Mouse (Mus musculus) left cerebral cortex, adult 8-10 months (tissue): Measurements from ENCODE around the gene Rere. TPM values are rescaled to one million over a fixed set of nuclear protein-coding genes. Genes with fewer than 3 reads are reported as not detected.
"Not testable (repeated sequence)": the region's sequence is repeated elsewhere in the genome, so short reads cannot be mapped to it uniquely, and the experiment has no call there.

ENCODE experiments used
- DNase-seq, 2 experiments: peaks; one replicate each; pipeline ENCODE4 v3.0.0; 2022; ENCODE audit warnings: low spot score in 2 of 2
- total RNA-seq, 4 experiments: library from RNA; stranded (reverse); gene quantifications; 2 replicates each; pipeline ENCODE4 v1.2.4; 2022

The Rere gene
- total RNA-seq, 4 experiments from 2014 or later: 86.6 to 105 (median 93.5) TPM

DNA sequence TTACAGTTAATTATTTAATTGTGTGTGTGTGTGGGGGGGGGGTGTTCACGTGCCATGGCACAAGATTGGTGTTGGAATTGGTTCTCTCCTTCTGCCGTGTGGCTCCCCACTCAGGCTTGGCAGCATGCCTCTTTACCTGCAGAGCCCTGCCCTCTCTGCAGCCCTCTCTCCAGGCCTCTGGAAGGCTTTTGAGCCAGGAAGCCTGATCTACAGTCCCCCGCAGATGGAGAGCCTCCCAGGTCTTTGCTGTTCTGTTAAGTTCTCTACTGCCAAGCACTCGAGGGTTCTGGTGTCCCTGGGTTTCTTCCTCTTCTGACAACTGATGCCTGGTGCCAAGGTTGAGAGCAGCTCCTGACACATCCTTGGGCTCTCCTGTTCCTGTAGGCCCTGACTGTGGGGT is 27.0 kb upstream of the Rere start:
- DNase-seq: no peak

DNA sequence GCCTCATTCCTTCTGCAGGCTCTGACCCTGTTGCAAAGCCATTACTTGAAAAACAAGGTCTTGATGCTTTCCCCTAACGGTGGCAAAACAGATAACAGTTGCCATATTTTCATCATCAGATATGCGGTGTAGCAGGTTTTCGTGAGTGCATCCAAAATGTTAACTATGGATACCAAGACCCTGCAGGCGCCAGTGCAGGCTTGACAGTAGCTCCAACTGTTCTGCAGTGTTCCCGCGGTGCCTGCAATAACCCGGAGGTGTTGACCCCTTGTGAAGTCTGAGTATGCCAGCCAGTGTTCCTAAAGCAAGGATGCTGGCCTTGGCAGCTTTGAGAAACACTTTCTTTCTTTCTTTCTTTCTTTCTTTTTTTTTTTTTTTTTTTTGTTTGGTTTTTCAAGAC is 26.3 kb upstream of the Rere start:
- no peak for DNase-seq

DNA sequence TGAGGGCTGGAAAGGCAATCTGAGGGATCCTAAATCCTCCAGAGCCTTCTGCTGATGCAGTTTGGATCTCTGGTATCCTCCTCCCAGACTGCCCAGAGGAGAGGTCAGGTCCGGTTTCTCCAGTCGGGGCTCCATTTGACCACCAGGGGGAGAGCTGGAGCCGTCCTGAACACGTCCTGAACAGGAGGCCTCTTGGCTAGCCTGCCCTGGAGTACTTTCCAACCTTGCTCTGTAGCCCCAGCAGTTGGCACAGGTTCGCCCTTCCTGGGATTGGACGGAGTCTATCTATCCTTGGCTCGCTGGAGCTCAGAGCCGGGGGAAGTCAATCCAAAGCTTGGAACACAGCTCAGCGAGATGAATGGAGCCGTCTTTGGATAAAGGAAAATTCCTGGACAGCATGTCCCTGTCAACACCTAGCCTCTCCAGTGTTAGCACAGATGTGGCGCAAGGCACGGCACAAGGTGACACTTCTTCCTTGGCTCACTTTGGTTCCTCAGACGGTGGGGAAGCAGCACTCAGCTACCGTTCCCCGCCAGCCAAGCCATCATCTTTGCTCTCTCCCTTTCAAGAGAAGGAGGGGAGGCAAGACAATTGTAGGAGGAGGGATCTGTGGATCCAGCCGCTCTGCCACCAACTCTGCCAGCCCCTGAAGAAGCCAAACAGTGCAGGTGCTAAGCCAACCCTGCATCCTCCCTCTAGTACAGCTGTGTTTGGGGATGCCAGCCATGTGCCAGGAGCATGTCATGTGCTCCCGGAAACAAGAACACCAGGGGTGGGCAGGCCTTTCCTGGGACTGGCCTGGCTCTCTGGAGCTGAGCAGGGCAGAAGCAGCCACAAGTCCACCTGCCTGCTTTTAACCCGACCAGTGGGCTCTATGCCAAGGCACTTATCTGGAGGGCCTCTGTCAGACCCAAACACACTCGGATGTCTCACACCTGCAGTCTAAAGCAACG is 23.9 kb upstream of the Rere start:
- DNase-seq: peak; percentile 47 to 52

DNA sequence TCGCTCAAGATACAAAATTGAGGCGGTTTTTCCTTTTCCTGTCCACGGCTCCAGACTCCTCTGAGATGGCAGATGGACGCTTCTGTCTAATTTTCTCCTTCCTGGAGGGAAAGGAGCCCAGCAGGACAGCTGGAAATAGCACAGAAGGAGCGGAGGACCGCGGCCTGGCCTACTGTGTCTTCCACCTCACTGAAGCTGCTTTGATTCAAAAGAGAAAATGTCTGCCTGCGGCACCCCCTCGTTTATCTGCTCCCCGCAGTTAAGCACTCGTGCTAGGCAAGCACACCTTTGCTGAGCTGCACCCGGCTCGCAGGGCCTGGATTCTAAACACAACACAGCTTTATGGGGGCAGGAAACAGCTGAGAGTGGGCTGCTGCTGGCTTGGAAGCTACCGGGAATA is 23.1 kb upstream of the Rere start:
- DNase-seq: no peak

DNA sequence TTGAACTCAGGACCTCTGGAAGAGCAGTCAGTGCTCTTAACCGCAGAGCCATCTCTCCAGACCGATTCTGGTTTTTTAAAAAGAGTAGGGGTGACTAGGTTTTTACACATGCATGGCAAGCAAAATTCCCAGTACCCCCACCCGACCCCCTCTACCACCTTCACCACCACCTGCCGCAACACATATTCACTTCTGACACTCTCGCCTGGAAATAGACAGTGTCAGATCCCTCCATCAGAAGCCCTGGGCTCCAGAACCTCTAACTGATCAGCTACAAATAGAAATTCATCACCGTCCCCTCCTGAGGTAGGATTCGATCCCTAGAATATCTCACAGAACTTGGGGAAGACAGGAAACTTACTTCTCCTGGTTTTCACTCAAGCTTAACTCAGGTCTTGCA is 21.9 kb upstream of the Rere start:
- no peak for DNase-seq

DNA sequence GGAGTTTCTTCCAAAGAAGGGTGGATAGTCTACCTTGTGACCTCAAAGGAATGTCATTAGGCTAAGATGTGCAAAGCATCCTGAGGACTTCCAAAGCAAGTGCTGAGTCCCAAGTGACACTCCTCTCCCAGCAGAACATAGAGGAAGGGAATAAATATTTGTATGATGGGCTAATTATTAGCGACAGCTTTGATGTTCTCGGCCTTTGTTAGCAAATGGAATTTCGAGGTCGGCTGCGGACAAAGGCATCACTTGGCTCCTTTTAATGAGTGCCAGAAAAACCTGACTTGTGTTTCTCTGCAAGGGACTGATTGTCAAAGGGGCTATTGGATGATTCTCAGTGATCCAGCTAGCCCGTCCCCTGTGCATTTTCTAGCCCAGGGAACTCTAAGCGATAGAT is 21.3 kb upstream of the Rere start:
- no peak for DNase-seq

DNA sequence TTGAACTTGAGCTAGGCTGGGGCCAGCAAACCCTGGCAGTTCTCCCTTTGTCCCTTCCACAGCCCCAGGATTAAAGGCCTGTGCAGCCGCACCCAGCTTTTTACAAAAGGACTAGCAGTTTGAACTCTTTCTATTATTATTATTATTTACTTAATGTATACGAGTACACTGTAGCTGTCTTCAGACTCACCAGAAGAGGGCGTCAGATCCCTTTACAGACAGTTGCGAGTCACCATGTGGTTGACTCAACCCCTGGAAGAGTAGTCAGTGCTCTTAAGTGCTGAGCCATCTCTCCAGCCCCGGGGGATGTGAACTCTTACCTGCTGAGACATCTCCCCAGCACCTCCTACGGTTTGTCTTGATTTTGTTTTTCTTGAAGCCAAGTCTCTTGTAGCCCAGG is 20.7 kb upstream of the Rere start:
- no peak for DNase-seq

DNA sequence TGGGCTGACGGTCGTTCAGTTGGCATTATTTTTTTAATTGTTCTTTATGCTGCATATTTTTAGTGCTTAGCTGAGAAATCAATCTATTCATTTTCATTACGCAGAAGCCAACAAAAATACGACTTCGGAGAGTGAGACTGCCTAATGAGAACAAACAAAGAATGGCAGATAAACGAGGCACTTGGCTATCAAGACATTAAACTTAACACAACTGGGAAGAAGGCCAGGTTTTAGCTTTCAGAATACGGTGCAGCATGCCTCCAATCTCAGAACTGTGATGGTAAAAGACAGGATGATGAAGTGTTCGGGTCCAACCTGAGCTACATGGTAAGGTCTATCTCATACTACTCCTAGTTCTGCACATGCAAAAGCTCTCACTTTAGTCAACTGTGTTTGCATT is 19.1 kb upstream of the Rere start:
- no peak for DNase-seq

DNA sequence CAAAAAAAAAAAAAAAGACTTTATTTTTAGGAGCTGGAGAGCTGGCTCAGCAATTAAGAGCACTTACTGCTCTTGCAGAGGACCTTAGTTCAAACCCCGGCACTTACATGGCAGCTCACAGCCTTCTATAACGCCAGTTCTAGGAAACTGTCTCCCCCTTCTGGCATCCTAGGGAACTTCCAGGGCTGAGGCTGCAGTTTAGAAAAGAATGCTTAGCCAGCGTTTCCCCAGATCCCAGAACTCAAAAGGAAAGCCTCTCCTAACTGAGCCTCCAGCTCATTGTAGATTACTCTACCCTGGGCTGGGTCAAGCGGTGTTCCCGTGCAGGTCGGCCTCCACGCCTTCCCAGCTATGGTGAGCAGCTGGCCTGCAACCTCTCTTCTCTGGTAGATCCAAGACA is 16.5 kb upstream of the Rere start:
- DNase-seq: no peak

DNA sequence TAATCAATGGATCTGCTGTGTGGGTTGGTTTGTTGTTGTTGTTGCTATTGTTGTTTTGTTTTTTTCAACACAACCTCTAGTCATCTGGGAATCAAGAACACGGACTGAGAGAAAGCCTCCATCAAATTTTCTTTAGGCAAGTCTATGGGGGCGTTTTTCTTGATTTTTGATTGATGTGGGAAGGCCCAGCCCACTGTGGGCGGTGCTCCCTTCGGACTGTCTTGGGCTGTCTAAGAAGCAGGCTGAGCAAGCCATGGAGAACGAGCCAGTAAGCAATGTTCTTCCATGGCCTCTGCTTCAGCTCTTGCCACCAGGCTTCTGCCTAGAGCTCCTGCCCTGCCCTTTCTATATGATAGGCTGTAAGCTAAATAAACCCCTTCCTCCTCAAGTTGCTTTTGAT is 16.0 kb upstream of the Rere start:
- DNase-seq: no peak

DNA sequence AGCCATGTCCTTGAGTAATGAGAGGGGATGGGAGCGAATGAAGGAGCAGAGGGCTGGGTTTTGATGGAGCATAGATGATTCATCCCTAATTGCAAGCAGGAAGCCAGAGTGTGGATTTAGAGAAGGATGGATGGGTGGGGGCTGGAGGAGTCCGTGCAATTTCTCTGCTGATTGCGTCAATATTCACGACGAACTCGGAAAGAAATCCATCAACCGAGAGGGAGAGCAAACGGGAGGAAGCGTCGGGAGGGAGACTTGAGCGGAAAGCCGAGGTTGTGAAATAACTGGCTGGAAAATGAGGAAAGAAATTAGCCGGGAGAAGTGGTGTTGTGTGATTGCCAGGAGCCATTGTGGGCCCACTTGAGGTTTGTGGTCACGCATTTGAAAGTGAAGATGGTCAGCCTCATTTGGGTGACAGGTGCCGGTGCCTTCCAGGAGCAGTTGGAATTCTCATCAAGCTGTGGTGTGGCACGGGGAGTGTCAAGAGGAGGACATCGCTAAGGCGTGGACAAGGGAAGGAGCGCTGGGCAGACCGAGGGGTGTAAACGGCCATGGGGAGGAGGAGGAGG is 14.7 kb upstream of the Rere start:
- no peak for DNase-seq

DNA sequence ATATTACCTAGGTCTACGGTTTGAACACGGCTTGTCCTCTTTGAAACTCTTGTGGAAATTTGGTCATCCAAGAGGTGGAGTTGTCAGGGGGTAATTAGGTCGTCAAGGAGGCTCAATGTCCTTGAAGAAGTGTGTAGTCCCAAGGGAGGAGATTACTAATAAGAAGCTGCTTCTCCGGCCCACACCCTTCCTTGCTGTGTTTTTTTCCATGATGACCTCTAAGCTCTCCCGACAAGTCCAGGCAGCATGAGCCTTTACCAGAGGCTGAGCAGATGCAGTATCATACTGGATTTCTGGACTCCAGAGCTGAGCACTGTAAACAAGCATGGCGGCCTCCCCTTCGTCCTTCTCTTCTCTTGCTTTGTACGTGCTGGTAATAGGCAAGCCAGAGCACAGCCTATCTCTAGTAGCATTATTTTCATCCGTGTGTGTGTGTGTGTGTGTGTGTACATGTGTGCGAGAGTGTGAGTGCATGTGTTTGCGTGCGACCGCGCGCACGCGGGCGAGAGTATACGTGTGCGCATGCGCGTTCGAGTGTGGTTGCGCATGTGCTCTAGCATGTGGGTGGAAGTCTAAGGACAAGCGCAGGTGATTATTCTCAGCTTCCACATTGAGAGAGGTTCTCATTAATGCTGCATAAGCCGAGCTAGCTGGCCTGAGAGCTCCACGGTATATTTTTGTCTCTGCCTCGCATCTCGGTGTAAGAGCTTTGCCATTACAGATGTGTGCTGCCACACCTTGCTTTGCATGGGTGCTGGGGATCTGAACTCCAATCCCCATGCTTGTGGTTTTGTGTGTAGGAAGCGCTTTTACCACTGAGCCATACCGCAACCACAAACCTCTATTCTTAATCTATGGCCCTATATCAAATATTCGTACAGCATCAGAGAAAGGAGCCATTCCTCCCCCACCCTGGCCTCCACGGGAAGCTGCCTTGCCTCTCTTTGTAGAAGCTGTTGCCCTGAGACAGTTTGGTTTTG is 12.5 kb upstream of the Rere start:
- DNase-seq: no peak

DNA sequence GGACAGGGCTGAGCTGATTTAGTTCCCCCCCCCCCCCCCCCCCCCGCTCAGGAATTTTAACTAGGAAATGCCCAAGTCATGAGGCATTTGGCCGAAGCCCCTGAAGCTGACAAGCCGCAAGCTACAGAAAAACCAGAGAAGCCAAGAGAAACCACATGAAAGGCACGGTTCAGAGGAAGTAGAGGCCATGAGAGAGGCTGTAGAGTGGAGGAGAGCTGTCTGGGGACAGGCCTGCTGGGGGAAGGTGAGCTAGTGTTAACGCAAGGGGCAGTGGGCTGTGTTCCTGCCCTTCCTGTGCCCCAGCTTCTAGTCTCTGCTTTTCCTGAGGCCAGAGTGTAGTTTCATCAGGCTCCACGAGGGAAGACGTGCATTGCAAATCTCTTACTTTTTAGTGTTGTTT is 11.8 kb upstream of the Rere start:
- DNase-seq: no peak

DNA sequence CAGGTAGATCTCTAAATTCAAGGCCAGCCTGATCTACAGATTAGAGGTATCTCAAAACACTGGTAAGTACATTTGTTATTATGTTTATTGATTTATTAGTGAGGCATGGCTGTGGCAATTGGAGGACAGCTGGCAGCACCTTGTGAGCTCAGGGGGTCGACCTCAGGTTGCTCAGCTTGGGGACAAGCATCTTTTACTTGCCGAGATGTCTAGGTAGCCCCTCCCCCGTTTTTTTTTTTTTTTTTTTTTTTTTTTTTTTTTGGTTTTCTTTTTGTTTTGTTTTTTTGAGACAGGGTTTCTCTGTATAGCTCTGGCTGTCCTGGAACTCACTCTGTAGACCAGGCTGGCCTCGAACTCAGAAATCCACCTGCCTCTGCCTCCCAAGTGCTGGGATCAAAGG is 10.7 kb upstream of the Rere start:
- not testable (repeated sequence) for DNase-seq

DNA sequence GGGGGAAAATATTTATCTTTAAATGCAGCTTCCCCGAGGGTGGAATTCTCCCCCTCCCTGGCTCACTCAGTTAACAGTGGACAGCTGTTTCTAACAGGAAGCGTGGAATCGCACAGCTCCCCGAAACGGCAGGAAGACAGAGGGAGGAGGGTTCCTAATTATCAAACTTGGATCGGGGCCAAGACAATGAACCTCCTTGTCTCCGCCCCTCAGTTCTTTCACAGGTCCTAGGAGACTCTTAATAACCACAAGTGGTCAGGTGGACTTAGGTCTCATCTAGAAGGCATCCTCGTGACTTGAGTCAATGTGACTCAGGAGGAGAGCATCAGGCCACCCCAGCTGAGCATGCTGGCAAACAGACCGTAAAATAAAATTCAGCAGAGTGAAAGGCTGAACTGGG is 8.7 kb upstream of the Rere start:
- DNase-seq: no peak

DNA sequence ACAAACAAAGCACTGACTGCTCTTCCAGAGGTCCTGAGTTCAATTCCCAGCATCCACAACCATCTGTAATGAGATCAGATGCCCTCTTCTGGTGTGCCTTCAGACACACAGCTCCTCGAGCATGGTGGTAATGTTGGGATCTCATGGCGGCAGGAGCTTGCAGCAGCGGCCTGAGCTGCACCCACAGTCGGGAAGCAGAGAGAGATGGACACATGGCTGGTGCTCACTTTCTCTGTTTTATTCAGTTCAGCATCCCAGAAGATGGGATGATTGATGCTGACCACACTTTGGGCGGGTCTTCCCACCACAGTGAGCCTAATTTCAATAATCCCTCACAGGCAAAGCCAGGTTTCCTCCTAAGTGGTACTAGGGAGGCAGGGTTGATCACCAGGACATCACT is 5.9 kb upstream of the Rere start:
- DNase-seq: no peak

DNA sequence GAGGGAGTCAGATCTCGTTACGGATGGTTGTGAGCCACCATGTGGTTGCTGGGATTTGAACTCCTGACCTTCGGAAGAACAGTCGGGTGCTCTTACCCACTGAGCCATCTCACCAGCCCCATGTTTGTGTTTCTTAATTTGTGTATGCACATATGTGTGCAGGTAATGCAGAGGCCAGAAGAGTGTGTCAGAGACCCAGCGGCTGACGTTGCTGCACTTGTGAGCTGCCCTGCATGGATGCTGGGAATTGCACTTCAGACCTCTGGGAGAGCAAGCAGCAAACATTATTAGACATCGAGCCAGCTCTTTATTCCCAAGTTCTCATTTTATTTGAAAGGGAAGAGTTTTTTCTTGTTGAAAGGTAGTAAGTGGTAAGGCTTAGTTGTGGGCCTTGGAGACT is 2.1 kb upstream of the Rere start:
- DNase-seq: not testable (repeated sequence)

DNA sequence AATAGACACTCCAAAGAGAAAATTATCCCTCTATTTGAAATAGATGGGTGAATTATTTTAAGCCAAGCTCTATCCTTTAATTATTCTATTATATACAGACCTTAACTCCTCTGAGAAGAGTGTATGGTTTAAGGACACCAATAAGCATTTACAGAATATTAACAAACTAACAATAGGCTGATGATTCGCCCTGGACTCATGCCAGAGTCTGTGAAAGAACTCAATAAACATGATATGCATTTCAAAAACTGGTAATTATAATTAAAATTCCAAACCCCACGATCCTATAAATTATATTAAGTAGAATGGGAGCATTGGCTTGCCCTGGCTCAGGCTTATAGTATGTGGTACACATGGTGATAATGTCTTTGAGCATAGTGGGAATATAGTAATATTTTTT is 1.4 kb upstream of the Rere start:
- no peak for DNase-seq

DNA sequence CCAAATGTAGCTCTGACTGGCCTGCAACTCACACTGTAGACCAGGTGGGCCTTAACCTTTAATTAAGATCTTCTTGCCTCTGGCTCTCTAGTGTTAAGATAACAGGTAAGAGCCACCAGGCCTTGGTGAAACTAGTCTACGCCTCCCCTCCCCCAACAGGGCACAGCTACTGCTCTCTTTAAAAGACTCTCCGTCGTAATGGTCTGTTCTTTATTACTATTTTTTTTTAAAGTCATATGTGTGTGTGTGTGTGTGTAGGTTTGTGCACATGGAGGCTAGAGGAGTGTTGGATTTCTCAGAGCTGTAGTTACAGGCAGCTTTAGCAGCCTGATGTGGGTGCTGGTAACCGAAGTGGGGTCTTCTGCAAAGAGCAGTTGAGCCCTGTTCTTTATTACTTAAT is 987 bp upstream of the Rere start:
- DNase-seq: no peak

DNA sequence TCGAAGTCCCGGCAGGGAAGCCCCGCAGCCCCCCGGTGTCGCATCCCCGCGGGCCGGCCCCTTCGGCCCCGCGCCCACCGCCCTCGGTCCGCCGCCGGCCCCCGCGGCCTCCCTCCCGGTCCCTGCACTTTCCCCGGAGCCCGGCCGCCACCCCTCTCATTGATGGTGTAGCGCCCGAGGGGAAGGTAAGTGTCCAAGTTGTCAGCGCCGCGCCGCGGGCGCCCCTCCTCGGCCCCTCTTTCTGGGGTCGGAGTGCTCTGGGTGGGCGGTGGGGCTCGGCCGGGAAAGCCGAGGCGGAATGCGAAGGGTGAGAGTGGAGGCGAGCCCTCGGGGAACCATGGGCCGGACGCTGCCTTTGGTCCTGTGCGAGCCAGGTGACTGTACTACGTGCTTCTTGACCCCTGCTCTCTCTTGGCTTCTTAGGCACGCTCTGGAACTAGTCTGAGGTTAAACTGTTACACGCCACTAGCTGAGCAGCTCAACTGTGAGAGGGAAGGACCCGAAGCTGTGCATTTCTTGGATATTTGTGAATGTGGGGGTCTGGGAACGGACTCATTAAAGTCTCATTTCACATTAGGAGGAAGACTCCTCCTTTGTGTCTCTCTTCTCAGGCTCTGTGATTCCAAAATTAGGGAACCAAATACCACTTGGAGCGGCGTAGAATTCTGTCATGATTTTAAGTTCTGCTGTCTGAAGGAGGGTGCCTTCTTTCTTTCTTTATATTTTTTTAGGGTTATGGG is 615 bp downstream of the Rere start:
- peak in 1 of 2 experiments; percentile 21 for DNase-seq

DNA sequence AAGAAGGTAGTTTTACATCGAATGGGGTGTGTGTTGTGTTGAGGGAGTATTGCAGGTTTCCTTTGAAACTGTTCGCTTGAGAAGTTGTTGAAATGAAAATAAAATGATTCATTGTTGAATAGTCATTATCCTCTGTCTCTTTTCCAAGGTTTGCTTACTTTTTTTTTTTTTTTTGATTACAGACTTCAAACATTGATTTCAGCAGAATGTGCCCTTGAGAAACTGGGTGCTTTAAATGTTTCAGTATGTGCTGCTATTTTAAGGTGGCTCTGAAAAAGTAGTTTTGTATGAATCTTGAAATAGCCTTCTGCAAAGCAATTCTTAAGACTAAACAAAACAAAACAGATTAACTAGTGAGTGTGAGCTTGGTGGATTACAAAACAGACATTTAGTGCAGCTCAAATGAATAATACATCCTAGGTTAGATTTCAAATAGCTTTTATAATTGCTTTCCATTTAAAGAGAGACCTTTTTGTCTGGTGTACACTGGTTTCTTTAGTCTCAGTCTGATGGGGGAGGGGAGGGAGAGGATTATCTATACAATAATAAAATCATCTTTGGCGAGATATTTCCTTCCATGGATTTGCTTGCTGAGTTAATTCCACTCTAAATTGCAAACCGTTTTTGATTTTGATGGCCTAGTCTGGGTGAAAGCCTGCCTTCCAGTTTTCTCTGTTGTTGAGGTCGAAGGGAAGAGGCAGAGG is 1.3 kb downstream of the Rere start:
- DNase-seq: no peak
